Mouse (Mus musculus) frontal cortex, adult 2 months (tissue): Measurements from ENCODE around the gene Ndufa9. TPM values are rescaled to one million over a fixed set of nuclear protein-coding genes. Genes with fewer than 3 reads are reported as not detected.

Experiments
- DNase-seq, 2 experiments: peaks; one replicate each; pipeline ENCODE4 v3.0.0; 2022; ENCODE audit warnings: low spot score in 1 of 2; ENCODE audit errors: extremely low spot score in 1 of 2
- polyA plus RNA-seq: library from polyadenylated mRNA; depleted of rRNA; stranded (reverse); fragments of >200 nt; gene quantifications from 2 replicates; pipeline ENCODE4 v1.2.3, GENCODE M21; 2012; rRNA removed

The Ndufa9 gene
- 134 and 138 TPM in 2 replicates for polyA plus RNA-seq

GRCm38 (mm10) chr6:126848712-126849704 is at the start of gene Ndufa9:
Ndufa9 (minus strand) TSS chr6:126849136.
- peak; percentile 88 to 98 for DNase-seq

GRCm38 (mm10) chr6:126877118-126877517 is 28.2 kb upstream of the Ndufa9 start:
- DNase-seq = no peak

- peak in 1 of 2 experiments; percentile 22 for DNase-seq
Observed at GRCm38 (mm10) chr6:126852881-126853280, 3.9 kb upstream of the Ndufa9 start, which contains the start of gene Akap3. Akap3 (plus strand) TSS chr6:126853098.

- no peak for DNase-seq
Observed at GRCm38 (mm10) chr6:126836628-126837027, 12.3 kb downstream of the Ndufa9 start.

GRCm38 (mm10) chr6:126823087-126823486 is 25.8 kb downstream of the Ndufa9 start:
- peak; percentile 44 to 68 for DNase-seq

- no peak for DNase-seq
Observed at GRCm38 (mm10) chr6:126816338-126816737, 32.6 kb downstream of the Ndufa9 start.

- no peak for DNase-seq
Observed at GRCm38 (mm10) chr6:126815206-126815750, 33.7 kb downstream of the Ndufa9 start.

- no peak for DNase-seq
Observed at GRCm38 (mm10) chr6:126811481-126811880, 37.5 kb downstream of the Ndufa9 start.

- DNase-seq = peak in 1 of 2 experiments; percentile 47
Observed at GRCm38 (mm10) chr6:126808561-126808960, 40.4 kb downstream of the Ndufa9 start.

GRCm38 (mm10) chr6:126808134-126808533 is 40.8 kb downstream of the Ndufa9 start:
- DNase-seq = peak in 1 of 2 experiments; percentile 45

- DNase-seq = no peak
Observed at GRCm38 (mm10) chr6:126806783-126807182, 42.2 kb downstream of the Ndufa9 start.

- peak; percentile 30 to 66 for DNase-seq
Observed at GRCm38 (mm10) chr6:126802946-126803345, 46.0 kb downstream of the Ndufa9 start.

GRCm38 (mm10) chr6:126794751-126795150 is 54.2 kb downstream of the Ndufa9 start:
- DNase-seq = no peak

GRCm38 (mm10) chr6:126793689-126794088 is 55.2 kb downstream of the Ndufa9 start:
- no peak for DNase-seq

- DNase-seq = peak in 1 of 2 experiments; percentile 79
Observed at GRCm38 (mm10) chr6:126791964-126792363, 57.0 kb downstream of the Ndufa9 start.

- no peak for DNase-seq
Observed at GRCm38 (mm10) chr6:126791488-126791887, 57.4 kb downstream of the Ndufa9 start.

GRCm38 (mm10) chr6:126788863-126789262 is 60.1 kb downstream of the Ndufa9 start:
- no peak for DNase-seq

GRCm38 (mm10) chr6:126784206-126784605 is 64.7 kb downstream of the Ndufa9 start:
- no peak for DNase-seq

- DNase-seq = peak; percentile 84 to 86
Observed at GRCm38 (mm10) chr6:126783651-126784066, 65.3 kb downstream of the Ndufa9 start.

GRCm38 (mm10) chr6:126783056-126783455 is 65.9 kb downstream of the Ndufa9 start:
- DNase-seq = no peak

- no peak for DNase-seq
Observed at GRCm38 (mm10) chr6:126777889-126778288, 71.0 kb downstream of the Ndufa9 start.
